Mouse (Mus musculus) cerebellum, adult 2 months (tissue): Measurements from ENCODE around the gene Gabrb2. TPM values are rescaled to one million over a fixed set of nuclear protein-coding genes. Genes with fewer than 3 reads are reported as not detected.
A peak's percentile ranks its signal among the peaks of the same experiment; 100 is the strongest.

Experiments
- DNase-seq, 2 experiments: peaks; one replicate each; pipeline ENCODE4 v3.0.0; 2021
- H3K27ac ChIP-seq: fragments of 200-500 bp; 2 replicates; pipeline ENCODE4 v1.5.1; 2012; ENCODE audit warnings: low read length, control low read depth, inconsistent platforms; ENCODE audit not compliant: insufficient read depth
- H3K27me3 ChIP-seq: fragments of 200-500 bp; 2 replicates; pipeline ENCODE4 v1.6.1; 2012; ENCODE audit warnings: inconsistent platforms, mild to moderate bottlenecking, low read length, moderate library complexity; ENCODE audit not compliant: control insufficient read depth, insufficient read depth
- H3K4me1 ChIP-seq: fragments of 200-500 bp; 2 replicates; pipeline ENCODE4 v1.6.1; 2011; ENCODE audit warnings: low read length; ENCODE audit not compliant: control insufficient read depth, insufficient read depth
- H3K4me3 ChIP-seq: fragments of 200-500 bp; replicated peaks from 2 replicates; pipeline ENCODE3; 2011; ENCODE audit warnings: mild to moderate bottlenecking, low read depth, low read length, control low read depth; ENCODE audit not compliant: insufficient read depth
- CTCF ChIP-seq: fragments of 200-500 bp; IDR thresholded peaks from 2 replicates; pipeline ENCODE4 v1.5.1; 2011; ENCODE audit warnings: low read depth, mild to moderate bottlenecking, control low read depth, low read length, moderate library complexity, borderline replicate concordance; ENCODE audit not compliant: insufficient read depth
- POLR2A ChIP-seq: fragments of 200-500 bp; IDR thresholded peaks from 2 replicates; pipeline ENCODE4 v1.6.1; 2011; ENCODE audit warnings: low read length, control low read depth, borderline replicate concordance; ENCODE audit not compliant: insufficient read depth
- WGBS: fragments of 180-500 bp; shearing (Covaris S2); methylation state at CpG from one replicate; pipeline ENCODE4 v1.1.7; 2018; 5-methylcytosine and 5-hydroxymethylcytosine counted together
- polyA plus RNA-seq: library from polyadenylated mRNA; depleted of rRNA; stranded (reverse); fragments of >200 nt; gene quantifications from 2 replicates; pipeline ENCODE4 v1.2.3, GENCODE M21; 2012

Gabrb2 gene
- polyA plus RNA-seq, 1 experiment = 58.7 TPM

DNA sequence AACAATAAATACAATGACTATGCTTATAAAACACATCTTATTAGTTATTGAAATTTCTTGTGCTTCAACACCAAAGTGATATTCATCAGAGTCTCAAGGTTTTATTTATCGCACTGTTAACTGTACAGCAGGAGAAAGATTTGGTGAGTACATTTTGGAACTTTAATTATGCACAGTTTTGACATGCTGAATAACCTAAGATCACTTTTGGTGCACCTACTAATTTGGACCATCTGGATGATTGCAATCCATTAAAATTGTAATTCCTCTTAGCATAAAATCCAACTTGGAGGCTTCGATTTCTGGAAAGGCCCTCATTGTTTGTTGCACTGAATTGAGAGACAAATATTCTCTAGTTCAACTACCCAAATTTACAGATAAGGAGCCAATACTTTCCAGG lies 123.3 kb downstream of the Gabrb2 start:
- TF ChIP-seq CTCF = no peak
- TF ChIP-seq POLR2A = no peak
- Histone ChIP-seq H3K27me3 (no peaks in the 10 kb centered on the region), H3K4me3 (no peak overlapping the region), H3K4me1 (peaks cover 2% of the 10 kb centered on the region; the same call in 1 of the 2 replicates), H3K27ac (no peak overlapping the region)
- 46% methylated on average over 2 of the region's 2 CpGs for WGBS
- no peak for DNase-seq

DNA sequence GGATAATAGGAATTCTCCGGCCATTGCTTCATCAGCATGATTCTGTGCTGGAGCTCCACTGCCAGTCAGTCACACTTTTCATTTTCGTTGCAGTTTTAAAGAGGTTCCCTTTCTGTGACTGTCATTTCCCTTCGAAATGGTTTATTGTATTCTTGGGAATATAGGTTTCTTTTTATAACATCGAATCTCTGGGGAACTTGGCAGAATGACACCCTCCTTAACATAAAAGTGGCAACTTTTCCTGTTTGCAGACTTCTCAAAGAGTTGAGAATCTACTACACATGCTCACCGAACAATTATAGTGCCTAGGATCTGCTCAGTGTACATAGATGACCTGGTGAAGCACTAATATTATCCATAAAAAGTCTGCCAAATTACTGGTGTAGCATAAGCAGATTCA lies 146.5 kb downstream of the Gabrb2 start:
- 63% methylated on average over 5 of the region's 5 CpGs for WGBS
- no peak overlapping the region for H3K4me3 ChIP-seq
- no peak overlapping the region for H3K27ac ChIP-seq
- TF ChIP-seq CTCF (no peak), POLR2A (no peak)
- H3K4me1 ChIP-seq = peaks cover 3% of the 10 kb centered on the region; the same call in 1 of the 2 replicates
- H3K27me3 ChIP-seq = no peaks in the 10 kb centered on the region
- DNase-seq = no peak

DNA sequence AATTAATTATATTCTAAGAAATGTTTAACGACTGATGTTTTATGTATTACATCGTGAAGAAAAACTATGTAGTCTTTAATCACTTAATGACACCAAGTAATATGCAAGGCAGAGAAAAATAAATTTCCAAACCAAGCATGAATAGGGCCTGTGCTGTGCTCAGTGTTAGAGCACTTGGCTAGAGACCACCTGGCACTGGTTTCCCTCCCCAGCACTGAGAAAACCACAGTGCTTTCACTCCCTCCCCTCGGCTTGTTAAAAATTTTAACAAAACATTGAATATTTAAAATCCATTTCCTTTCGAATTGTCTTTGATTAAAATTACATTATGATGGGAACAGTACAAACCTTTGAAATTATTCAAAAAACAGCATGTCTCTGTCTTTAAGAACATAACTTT lies 151.9 kb downstream of the Gabrb2 start:
- Histone ChIP-seq H3K27ac (no peak overlapping the region), H3K4me3 (no peak overlapping the region), H3K4me1 (no peaks in the 10 kb centered on the region), H3K27me3 (no peaks in the 10 kb centered on the region)
- peak; percentile 47 to 67 for DNase-seq
- TF ChIP-seq CTCF (no peak), POLR2A (no peak)
- WGBS = 44% methylated on average over 4 of the region's 4 CpGs

DNA sequence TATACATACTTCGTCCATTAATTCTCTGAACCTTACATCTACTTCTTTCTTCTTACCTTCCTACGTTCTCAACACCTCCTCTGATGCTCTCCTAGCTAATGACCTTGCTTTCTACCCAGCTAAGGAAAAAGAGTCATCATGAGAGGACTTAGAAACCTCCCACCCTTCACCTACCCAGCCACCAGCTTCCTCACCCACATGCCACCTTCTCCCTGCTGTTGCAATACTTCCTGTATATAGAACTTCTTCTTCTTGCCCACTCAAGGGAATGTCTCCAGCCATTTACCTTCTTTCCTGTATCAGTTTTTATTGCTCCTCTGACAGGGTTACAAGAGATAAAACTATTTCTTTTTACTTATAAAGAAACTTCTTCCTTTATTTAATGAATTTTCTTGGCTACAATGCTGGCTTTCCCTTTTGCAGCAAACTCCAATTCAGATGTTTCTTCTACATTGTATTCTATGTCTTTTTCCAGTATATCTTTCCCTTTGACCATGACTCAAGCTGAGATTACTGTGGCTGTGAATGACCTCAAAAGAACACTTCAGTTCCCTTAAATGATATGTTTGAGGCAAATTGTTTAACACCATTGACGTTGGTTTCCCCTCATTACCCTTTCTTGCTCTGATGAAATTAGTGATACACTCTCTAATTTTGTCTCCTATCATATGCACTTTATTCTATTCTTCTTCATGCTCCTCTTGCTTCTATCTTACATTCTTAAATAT lies 155.8 kb downstream of the Gabrb2 start:
- Histone ChIP-seq H3K27ac (no peak overlapping the region), H3K4me1 (peaks cover 4% of the 10 kb centered on the region; the same call in 1 of the 2 replicates), H3K4me3 (no peak overlapping the region), H3K27me3 (no peaks in the 10 kb centered on the region)
- no peak for TF ChIP-seq POLR2A
- TF ChIP-seq CTCF = no peak
- DNase-seq = no peak
- WGBS = 85% methylated on average over 3 of the region's 3 CpGs

DNA sequence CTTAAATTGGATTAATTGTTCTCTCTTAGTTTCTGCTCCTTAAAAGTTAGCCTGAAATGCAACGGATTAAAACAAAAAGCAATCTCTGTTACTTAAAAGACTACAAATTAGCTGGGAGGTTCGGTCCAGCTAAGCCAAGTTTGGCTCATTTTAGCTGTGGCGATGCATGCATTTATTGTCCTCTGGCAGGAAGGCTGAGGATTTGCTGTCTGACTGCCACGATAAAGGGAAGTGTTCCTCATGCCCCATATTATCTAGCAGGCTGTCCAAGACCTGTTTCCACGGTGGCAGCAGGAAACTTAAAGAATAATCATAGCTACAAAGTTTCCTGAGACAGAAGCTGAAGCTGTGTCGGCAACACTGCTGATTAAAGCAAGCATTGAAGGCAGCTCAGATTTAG lies 160.2 kb downstream of the Gabrb2 start:
- 13% methylated on average over 6 of the region's 6 CpGs for WGBS
- TF ChIP-seq POLR2A (no peak), CTCF (no peak)
- DNase-seq = peak; percentile 49 to 68
- Histone ChIP-seq H3K4me3 (no peak overlapping the region), H3K27me3 (no peaks in the 10 kb centered on the region), H3K27ac (no peak overlapping the region; the same call in 1 of the 2 replicates), H3K4me1 (peaks cover 6% of the 10 kb centered on the region; the same call in 1 of the 2 replicates)

DNA sequence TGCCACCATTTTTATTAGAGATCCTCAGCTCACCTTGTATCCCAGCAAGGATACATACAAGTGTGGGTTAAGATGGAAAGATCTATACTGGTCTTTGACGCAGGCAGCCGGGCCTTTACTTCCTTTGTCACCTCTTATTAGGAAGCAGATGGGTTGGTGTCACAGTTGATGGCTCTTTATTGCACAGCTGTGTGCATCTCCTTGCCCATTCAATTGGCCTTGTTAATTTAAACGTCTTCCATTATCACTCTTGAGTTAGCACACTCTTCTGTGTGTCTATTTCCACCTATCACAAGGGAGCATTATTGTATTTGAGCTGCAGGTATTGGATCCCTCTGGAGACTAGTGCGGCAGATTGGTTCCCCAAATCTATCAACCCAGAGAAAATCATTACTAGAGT lies 161.6 kb downstream of the Gabrb2 start:
- TF ChIP-seq CTCF (no peak), POLR2A (no peak)
- peaks cover 6% of the 10 kb centered on the region; the same call in 1 of the 2 replicates for H3K4me1 ChIP-seq
- H3K4me3 ChIP-seq = no peak overlapping the region
- H3K27me3 ChIP-seq = no peaks in the 10 kb centered on the region
- no peak overlapping the region for H3K27ac ChIP-seq
- no peak for DNase-seq
- 58% methylated on average over 4 of the region's 4 CpGs for WGBS

DNA sequence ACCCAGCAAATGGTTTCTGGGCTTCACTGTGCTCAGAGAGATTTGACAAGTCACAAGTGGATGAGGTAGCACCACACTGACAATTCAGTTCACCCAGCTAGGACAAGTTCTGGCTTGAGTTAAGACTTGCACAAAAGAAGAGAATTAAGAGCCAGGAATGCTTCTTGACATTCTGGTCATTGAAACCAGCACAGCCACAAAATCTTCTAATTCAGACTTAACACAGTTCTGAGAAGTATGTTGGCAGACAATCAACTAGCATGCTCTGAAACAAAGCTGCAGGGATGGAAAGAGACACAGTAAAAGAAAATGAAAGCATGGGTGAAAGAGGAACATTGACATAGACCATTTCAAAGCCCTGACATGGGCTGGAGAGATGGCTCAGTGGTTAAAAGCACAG lies 162.2 kb downstream of the Gabrb2 start:
- DNase-seq = no peak
- no peaks in the 10 kb centered on the region for H3K27me3 ChIP-seq
- peaks cover 6% of the 10 kb centered on the region; the same call in 1 of the 2 replicates for H3K4me1 ChIP-seq
- no peak for TF ChIP-seq CTCF
- TF ChIP-seq POLR2A = no peak
- H3K27ac ChIP-seq = no peak overlapping the region
- H3K4me3 ChIP-seq = no peak overlapping the region

DNA sequence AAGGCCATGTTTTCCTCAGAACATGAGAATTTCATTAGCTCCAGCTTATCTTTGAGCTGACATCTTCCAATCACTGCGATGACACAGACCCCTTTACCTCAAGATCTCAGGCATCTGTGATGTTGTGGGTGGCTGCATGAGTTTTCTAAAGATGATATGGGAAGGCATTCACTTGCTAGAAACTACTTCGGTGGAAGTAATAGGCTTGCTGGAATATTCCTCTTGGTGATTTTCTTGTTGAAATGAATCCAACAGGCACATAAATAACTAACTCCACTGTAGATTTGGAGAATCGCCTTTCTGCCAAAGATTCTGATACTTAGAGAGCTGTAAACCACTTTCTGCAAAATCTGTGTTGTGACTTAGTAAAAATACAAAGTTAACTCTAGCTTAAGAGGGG lies 172.9 kb downstream of the Gabrb2 start:
- no peaks in the 10 kb centered on the region for H3K4me1 ChIP-seq
- H3K27ac ChIP-seq = no peak overlapping the region
- WGBS = 67% methylated on average over 3 of the region's 3 CpGs
- DNase-seq = no peak
- H3K27me3 ChIP-seq = no peaks in the 10 kb centered on the region
- no peak overlapping the region for H3K4me3 ChIP-seq
- TF ChIP-seq POLR2A (no peak), CTCF (no peak)
